Mouse (Mus musculus): ENCODE data around the gene Dlgap1. TPM values are rescaled to one million over a fixed set of nuclear protein-coding genes. Genes with fewer than 3 reads are reported as not detected.

Gene Dlgap1
- polyA plus RNA-seq, 1 experiment from 2014 or later, result 0.22 TPM

DNA sequence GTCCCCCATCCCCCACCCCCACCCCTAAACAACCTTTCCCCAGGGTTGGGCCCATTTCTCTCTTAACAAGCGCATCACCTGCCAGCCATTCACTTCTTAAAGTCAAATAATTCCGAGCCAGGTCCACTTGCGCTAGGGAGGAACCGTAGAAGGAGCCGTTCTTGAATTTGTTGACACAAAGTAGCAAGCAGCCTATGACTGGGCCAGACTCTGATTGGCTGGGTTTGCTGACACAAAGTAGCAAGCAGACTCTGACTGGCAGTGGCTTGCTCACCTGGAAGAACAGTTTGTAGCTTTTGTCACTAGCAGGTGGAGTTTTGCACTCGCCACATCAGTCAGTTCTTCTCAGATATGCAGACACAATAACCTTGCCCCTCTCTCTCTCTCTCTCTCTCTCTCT lies 695.1 kb downstream of the Dlgap1 start:
- ATAC-seq, result no peak
- H3K4me3 ChIP-seq (ENCODE audit: low read depth, low read length), result no peak overlapping the region
- no peaks in the 10 kb centered on the region for H3K4me1 ChIP-seq (ENCODE audit: insufficient read depth)
- WGBS (ENCODE audit: insufficient replicate concordance), result 66% methylated on average over 6 of the region's 6 CpGs
- no peak overlapping the region for H3K27ac ChIP-seq (ENCODE audit: low read depth)
- H3K4me2 ChIP-seq (ENCODE audit: low read depth, low read length), result no peak overlapping the region
- H3K36me3 ChIP-seq (replicated peaks; ENCODE audit: insufficient read depth, low read length), result no peaks in the 10 kb centered on the region
- TF ChIP-seq EP300 (IDR thresholded peaks at IDR 0.05; ENCODE audit: low read depth), result no peak
- TF ChIP-seq CTCF (IDR thresholded peaks at IDR 0.05; ENCODE audit: low read depth), result no peak
- no peaks in the 10 kb centered on the region for H3K27me3 ChIP-seq (ENCODE audit: insufficient read depth, low read length)
- no peak for DNase-seq
- no peaks in the 10 kb centered on the region for H3K9me3 ChIP-seq (ENCODE audit: low read length)
- no peak overlapping the region for H3K9ac ChIP-seq (replicated peaks)

DNA sequence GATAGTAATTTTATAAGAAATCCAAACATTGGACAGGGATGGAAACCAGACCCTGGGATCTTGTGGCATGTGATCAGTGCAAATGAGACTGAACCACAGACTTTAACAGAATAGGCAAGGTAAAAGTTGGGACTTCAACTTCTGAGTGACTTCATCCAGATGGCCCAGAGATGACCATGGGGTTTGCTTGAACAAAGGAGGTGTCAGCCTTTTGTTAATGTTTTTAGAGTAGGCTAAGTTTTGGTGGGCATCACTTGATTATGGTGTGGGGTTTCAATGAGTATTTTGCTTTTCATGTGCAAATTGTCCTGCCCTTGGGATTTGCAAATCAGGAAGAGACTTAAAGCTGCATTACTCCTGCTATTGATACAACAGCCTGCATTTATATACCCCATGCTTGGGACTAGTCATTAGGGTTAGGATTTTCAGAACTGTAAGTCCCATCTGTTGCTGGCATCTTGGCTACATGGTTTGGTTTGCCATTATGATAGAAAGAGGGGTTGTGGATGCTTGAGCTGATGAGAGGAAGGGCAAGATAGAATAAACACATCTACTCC lies 695.7 kb downstream of the Dlgap1 start:
- Histone ChIP-seq H3K4me1 (ENCODE audit: insufficient read depth) (no peaks in the 10 kb centered on the region), H3K4me2 (ENCODE audit: low read depth, low read length) (no peak overlapping the region), H3K27ac (ENCODE audit: low read depth) (no peak overlapping the region), H3K9ac (replicated peaks) (no peak overlapping the region), H3K4me3 (ENCODE audit: low read depth, low read length) (no peak overlapping the region), H3K27me3 (ENCODE audit: insufficient read depth, low read length) (no peaks in the 10 kb centered on the region), H3K36me3 (replicated peaks; ENCODE audit: insufficient read depth, low read length) (no peaks in the 10 kb centered on the region), H3K9me3 (ENCODE audit: low read length) (no peaks in the 10 kb centered on the region)
- TF ChIP-seq EP300 (IDR thresholded peaks at IDR 0.05; ENCODE audit: low read depth) (no peak), CTCF (IDR thresholded peaks at IDR 0.05; ENCODE audit: low read depth) (no peak)
- ATAC-seq (no peak), DNase-seq (no peak)

DNA sequence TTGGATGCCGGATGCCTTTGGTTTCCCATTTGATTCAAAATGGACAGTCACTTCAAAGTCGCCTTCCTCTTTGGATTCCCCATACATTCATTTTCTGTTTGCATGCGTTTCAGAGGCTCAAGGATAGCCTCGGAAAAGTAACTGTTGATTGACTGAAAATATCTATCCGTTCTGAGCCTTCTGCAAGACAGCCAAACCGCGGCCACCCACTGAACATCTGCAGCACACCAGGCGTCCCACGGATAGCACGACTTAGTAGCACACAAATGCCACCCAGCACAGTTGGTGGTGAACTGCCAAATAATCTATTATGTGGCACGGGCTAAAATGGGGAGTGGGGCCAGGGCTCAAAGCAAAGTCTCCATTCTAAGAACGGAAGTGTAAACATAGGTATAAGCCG lies 705.1 kb downstream of the Dlgap1 start:
- Histone ChIP-seq H3K9me3 (ENCODE audit: low read length) (no peaks in the 10 kb centered on the region), H3K4me1 (ENCODE audit: insufficient read depth) (no peaks in the 10 kb centered on the region), H3K36me3 (replicated peaks; ENCODE audit: insufficient read depth, low read length) (no peaks in the 10 kb centered on the region), H3K27ac (ENCODE audit: low read depth) (no peak overlapping the region), H3K4me3 (ENCODE audit: low read depth, low read length) (no peak overlapping the region), H3K27me3 (ENCODE audit: insufficient read depth, low read length) (no peaks in the 10 kb centered on the region), H3K4me2 (ENCODE audit: low read depth, low read length) (no peak overlapping the region), H3K9ac (replicated peaks) (no peak overlapping the region)
- DNase-seq, result no peak
- TF ChIP-seq CTCF (IDR thresholded peaks at IDR 0.05; ENCODE audit: low read depth), result no peak
- no peak for ATAC-seq
- WGBS (ENCODE audit: insufficient replicate concordance), result 79% methylated on average over 13 of the region's 13 CpGs

DNA sequence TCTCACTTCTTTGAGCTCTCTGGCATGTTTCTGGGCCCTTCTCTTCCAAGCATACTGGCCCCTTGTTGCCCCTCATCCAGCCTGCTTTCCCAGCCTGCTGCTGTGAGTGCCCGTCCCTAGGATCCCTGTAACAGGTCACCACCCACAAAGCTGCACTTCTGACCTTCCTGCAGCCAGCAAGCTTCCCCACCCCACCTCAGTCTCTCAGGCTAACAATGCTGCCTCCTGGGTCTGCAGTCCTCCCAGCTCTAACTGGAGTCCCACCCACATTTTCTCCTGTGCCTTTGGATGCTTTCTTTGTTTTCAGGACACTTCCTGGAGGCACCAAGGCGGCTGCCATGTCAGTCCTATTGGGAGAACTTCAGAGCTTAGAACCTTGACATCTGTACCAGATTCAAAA lies 707.6 kb downstream of the Dlgap1 start:
- H3K4me2 ChIP-seq (ENCODE audit: low read depth, low read length), result no peak overlapping the region
- TF ChIP-seq CTCF (IDR thresholded peaks at IDR 0.05; ENCODE audit: low read depth) (no peak), EP300 (IDR thresholded peaks at IDR 0.05; ENCODE audit: low read depth) (no peak)
- no peak overlapping the region for H3K27ac ChIP-seq (ENCODE audit: low read depth)
- no peaks in the 10 kb centered on the region for H3K36me3 ChIP-seq (replicated peaks; ENCODE audit: insufficient read depth, low read length)
- no peaks in the 10 kb centered on the region for H3K4me1 ChIP-seq (ENCODE audit: insufficient read depth)
- H3K4me3 ChIP-seq (ENCODE audit: low read depth, low read length), result no peak overlapping the region
- H3K27me3 ChIP-seq (ENCODE audit: insufficient read depth, low read length), result no peaks in the 10 kb centered on the region
- no peaks in the 10 kb centered on the region for H3K9me3 ChIP-seq (ENCODE audit: low read length)
- WGBS (ENCODE audit: insufficient replicate concordance), result 54% methylated on average over 2 of the region's 2 CpGs
- DNase-seq, result no peak
- no peak for ATAC-seq
- no peak overlapping the region for H3K9ac ChIP-seq (replicated peaks)

DNA sequence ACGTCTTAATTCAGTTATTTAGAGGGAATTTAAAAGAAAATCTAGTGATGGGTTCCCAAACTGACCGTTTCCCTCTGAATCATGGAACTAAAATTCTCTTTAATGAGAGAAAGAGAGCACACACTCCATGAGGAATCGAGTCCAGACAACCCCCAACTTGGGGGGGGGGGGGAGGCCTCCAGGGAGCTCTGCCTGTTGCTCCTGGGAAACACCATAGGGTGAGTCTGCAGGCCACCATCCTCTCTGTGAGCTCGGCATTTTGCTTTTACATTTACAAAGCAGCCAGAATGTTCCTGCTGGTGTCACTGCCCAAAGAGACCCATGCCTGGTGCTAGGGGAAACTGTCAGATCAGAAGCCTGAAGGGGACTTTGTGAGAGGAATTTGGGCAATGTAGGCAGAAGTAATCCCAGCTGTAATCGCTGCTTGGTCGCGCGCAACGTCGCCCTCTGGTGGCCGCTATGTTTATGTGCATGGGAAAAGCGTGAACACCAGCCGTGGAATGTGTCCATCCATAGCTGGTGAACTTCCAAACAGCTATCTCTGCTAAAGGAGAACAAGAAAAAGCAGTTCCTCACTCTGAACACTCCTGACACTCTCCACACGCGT lies 714.8 kb downstream of the Dlgap1 start:
- H3K4me1 ChIP-seq (ENCODE audit: insufficient read depth), result no peaks in the 10 kb centered on the region
- TF ChIP-seq EP300 (IDR thresholded peaks at IDR 0.05; ENCODE audit: low read depth) (no peak), CTCF (IDR thresholded peaks at IDR 0.05; ENCODE audit: low read depth) (peak; percentile 88)
- H3K4me2 ChIP-seq (ENCODE audit: low read depth, low read length), result no peak overlapping the region
- no peaks in the 10 kb centered on the region for H3K36me3 ChIP-seq (replicated peaks; ENCODE audit: insufficient read depth, low read length)
- H3K27me3 ChIP-seq (ENCODE audit: insufficient read depth, low read length), result no peaks in the 10 kb centered on the region
- no peak overlapping the region for H3K4me3 ChIP-seq (ENCODE audit: low read depth, low read length)
- no peaks in the 10 kb centered on the region for H3K9me3 ChIP-seq (ENCODE audit: low read length)
- DNase-seq (peak; percentile 71), ATAC-seq (no peak)
- no peak overlapping the region for H3K9ac ChIP-seq (replicated peaks)
- H3K27ac ChIP-seq (ENCODE audit: low read depth), result no peak overlapping the region
- WGBS (ENCODE audit: insufficient replicate concordance), result 13% methylated on average over 15 of the region's 15 CpGs

GRCm38 (mm10) chr17:70690174-70690573 lies 721.3 kb downstream of the Dlgap1 start:
- Histone ChIP-seq H3K4me2 (ENCODE audit: low read depth, low read length) (no peak overlapping the region), H3K27me3 (ENCODE audit: insufficient read depth, low read length) (no peaks in the 10 kb centered on the region), H3K4me3 (ENCODE audit: low read depth, low read length) (no peak overlapping the region), H3K9me3 (ENCODE audit: low read length) (no peaks in the 10 kb centered on the region), H3K9ac (replicated peaks) (no peak overlapping the region), H3K4me1 (ENCODE audit: insufficient read depth) (no peaks in the 10 kb centered on the region), H3K36me3 (replicated peaks; ENCODE audit: insufficient read depth, low read length) (no peaks in the 10 kb centered on the region), H3K27ac (ENCODE audit: low read depth) (no peak overlapping the region)
- no peak for TF ChIP-seq EP300 (IDR thresholded peaks at IDR 0.05; ENCODE audit: low read depth)
- no peak for TF ChIP-seq CTCF (IDR thresholded peaks at IDR 0.05; ENCODE audit: low read depth)
- ATAC-seq (no peak), DNase-seq (no peak)
- WGBS (ENCODE audit: insufficient replicate concordance), result 72% methylated on average over 6 of the region's 6 CpGs

DNA sequence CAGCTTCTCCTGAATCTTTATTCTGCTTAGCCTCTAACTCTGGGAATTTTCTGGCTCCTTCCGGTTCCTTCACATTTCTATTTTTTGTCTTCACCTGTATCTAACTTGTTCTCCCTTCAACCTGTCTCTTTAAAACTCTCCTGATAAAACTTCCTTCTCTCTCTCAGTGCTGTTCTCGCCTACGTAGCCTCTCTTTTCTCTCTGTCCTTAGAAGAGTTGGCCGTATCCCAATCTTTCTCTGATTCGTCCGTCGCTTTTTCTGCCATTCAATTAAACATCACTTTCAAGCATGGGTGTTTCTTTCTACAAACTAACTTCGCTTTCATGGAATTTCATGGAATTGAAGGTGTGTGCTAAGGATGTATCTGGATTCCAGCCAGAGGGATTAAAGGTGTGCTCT lies 721.7 kb downstream of the Dlgap1 start:
- no peaks in the 10 kb centered on the region for H3K36me3 ChIP-seq (replicated peaks; ENCODE audit: insufficient read depth, low read length)
- DNase-seq, result no peak
- no peak overlapping the region for H3K27ac ChIP-seq (ENCODE audit: low read depth)
- no peaks in the 10 kb centered on the region for H3K4me1 ChIP-seq (ENCODE audit: insufficient read depth)
- WGBS (ENCODE audit: insufficient replicate concordance), result 80% methylated on average over 8 of the region's 8 CpGs
- no peak overlapping the region for H3K4me3 ChIP-seq (ENCODE audit: low read depth, low read length)
- no peaks in the 10 kb centered on the region for H3K9me3 ChIP-seq (ENCODE audit: low read length)
- no peak for ATAC-seq
- H3K4me2 ChIP-seq (ENCODE audit: low read depth, low read length), result no peak overlapping the region
- H3K9ac ChIP-seq (replicated peaks), result no peak overlapping the region
- no peaks in the 10 kb centered on the region for H3K27me3 ChIP-seq (ENCODE audit: insufficient read depth, low read length)
- no peak for TF ChIP-seq EP300 (IDR thresholded peaks at IDR 0.05; ENCODE audit: low read depth)
- no peak for TF ChIP-seq CTCF (IDR thresholded peaks at IDR 0.05; ENCODE audit: low read depth)
